Mouse (Mus musculus) spleen, adult 12 weeks (tissue): ENCODE measurements around the gene Gm10837.
"Not testable (repeated sequence)": the region's sequence is repeated elsewhere in the genome, so short reads cannot be mapped to it uniquely, and the experiment has no call there.

Experiments
- DNase-seq: peaks from one replicate; pipeline ENCODE4 v3.0.0; 2022; ENCODE audit warnings: low spot score

The Gm10837 gene

DNA sequence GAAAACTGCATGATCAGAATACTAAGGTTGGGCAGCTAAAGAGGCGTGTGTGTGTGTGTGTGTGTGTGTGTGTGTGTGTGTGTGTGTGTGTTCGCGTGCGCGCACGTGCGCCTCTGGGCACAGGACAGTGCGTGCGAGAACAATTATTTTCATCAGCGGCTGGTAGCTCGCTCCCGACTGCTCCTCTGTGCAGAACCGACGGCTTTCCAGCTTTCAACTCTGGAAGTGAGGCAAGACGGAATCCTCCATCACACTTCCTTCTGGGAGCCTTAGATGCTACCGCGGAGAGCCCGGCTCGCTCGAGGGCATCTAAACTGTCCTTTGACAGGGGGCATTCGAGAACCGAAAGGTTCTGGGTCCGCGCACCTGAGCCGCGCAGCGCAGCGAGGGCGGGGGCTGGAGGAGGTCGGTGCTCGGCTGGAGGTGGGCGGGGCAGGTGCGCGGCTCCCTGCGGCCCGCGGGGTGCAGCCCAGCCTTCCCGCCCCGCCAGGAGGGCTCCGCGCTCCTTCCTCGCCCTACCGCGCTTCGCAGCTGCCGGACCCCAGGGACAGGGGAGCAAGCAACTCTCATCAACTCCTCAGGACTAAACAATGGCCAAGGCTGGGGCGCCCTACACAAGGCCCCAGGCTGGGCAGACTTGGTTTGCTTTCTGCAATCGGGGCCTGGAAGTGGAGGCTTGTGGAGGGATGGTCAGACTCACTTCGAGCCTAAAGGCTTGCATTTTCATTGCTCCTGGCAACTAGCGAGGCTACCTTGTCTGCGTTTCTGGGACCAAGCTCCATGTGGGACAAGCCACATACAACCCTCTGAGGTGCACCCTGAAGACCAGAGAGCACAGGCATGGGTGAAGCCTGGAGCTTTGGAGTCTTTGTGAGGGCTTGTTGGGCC, at the start of gene Gm10837:
Gene Gm10837, plus strand, starts transcription at position 146 of the 888 bp plus-strand sequence.
- no peak for DNase-seq

DNA sequence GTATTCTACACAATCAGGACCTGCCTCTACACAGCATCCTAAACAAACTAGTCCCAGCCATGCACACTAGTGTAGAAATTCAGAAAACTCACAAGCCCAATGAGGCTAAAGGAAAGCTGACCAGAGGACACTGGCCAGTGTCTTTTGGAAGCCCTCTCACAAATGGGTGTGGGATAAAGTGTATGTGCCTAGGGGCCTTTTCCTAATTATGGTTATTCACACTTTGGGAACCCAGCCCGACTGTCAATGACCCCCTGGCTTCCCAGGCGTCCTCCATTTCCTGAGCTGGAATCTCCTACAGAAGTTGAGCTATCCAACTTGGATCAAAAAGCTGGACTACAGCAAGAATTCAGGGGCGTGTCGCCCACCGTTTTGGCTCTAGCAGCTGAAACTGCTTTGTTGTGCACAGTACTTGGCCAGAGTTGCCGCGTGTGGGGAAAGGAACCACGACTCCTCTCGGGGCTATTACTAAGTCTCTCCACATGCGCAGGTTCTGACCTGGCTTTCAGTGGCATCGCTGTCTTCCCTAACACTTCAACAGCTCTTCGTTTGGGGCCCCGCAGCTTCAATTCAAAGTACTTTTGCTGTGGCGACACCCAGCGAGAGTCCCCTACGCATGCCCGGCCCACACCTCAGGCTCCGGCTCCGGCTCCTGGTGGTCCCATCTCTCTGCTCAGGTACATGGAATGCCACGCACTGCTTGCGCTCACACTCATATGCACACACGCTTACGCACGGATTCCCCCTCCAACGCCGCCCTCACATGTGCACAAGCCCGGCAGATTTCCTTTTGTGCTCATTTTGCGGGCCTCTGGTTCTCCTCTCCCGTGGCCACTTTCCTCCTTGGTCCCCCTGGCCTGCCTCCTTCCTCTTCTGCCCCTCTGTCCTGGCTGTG, 40.5 kb upstream of the Gm10837 start:
- DNase-seq, result no peak

- no peak for DNase-seq
These were observed 39.6 kb upstream of the Gm10837 start, which contains the start of gene Gm5089 for GRCm38 (mm10) chr14:122450496-122451382. TSS of gene Gm5089 (minus strand) at chr14:122451115.

- no peak for DNase-seq
These were observed 38.7 kb upstream of the Gm10837 start for GRCm38 (mm10) chr14:122451551-122452145.

GRCm38 (mm10) chr14:122452701-122453387, 37.5 kb upstream of the Gm10837 start:
- no peak for DNase-seq

DNA sequence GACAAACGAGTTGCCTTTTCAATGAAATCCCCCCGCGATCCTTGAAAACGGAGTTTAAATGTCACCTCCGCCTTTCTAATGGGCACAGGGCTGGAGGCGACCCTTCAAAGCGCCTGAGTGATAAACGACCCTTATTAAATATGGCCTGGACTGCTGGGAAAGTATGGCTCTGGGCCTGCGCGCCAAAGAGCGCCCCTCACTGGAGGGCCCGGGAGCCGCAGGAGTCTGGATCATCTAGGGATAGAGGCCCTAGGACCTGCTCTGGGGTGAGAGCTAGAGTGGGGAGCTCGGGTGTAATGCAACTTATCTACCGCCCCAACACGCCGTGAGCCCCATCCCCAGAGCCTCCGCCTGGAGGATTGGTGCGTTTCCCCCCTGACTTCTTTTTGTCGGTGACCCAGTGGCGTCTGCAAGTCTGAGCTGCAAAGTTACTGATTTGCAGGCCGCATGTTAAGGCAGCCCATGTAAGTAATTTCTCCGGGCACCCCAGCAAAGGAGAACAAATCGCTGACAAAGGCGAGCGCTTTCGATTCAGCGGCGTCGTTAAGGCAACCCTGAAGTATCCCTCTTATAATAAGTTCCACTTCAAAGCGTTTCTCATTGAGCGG, 36.9 kb upstream of the Gm10837 start:
- no peak for DNase-seq

DNA sequence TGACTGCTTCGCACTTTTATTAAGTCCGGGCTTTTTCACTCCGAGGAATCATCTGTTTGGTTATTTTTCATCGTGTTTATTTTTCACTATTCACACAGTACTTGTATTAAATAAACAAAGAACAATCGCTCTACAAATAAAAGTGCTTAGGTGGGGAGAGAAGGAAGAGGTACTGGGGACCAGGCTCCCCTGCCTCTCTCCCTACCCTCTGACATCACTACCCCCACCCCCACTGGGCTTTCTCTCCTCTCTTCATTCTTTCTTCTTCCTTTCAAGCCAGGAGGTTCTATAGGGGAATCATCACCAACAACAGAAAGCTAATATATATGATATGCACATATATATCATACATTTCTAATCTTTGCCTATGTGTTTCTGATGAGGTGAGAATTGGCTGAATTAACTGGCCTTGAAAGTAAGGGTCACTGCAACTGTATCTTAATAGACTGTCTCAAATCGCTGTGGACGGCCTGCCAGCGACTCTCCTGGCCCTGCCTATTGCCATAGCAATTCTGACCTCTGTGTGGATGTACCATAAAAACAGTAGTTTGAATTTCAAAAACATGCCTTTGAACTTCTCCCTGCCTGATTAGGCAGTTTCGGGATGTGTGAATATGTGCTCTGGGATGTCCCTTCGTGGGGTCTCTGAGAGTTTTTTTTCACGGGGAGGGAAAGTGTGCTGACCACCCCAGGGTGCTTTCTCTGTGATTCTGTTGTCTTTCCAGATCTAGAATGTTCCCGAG, 36.2 kb upstream of the Gm10837 start:
- DNase-seq, result no peak

DNA sequence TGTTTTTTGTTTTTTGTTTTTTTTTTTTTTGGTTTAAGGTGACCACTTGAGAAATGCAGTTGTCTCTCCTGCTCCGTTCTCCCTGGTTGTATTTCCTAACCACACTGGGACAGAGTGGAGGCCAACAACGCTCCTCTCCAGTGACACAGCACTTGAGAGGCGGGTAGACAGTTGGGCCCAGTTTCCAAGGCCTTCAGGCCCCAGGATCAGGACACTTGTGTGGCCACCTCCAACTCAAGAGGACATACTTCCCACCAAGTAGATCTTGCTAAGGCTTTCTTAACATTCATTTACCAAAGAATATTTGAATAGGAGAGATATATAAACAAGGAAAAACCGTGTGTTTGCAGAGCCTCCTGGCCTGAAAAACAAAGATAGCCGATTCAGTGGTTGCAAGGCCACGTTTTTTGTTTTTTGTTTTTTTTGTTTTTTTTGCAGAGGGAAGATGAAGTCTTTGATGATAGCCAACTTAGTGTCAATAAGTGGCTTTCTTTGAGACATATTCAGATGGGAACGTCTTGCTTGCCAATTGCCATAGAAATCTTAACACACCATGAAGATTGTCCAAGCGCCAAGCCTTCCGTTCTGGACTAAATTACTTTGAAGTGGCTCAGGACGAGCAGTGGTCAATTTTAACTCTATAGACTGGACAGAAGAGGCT, 35.4 kb upstream of the Gm10837 start:
- no peak for DNase-seq

DNA sequence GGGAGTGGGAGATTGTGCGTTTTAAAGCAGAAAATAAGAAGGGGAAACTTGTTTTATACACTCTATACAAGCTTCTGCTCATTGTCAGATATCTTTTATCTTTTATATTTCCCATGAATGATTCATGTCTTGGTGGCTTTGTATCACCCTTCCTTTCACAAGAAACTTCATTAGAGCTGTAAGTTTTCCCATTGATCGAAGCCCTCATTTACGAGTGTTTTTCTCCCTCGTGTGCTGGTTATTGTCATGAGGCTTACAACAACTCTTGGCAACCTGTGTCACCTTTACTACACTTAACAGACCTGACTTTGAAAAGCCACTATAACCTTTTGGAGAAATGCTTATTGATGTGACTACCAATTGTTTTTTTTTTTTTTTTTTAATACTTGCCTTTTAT, 34.8 kb upstream of the Gm10837 start:
- DNase-seq, result no peak

GRCm38 (mm10) chr14:122459332-122459731, 31.1 kb upstream of the Gm10837 start:
- DNase-seq, result not testable (repeated sequence)

DNA sequence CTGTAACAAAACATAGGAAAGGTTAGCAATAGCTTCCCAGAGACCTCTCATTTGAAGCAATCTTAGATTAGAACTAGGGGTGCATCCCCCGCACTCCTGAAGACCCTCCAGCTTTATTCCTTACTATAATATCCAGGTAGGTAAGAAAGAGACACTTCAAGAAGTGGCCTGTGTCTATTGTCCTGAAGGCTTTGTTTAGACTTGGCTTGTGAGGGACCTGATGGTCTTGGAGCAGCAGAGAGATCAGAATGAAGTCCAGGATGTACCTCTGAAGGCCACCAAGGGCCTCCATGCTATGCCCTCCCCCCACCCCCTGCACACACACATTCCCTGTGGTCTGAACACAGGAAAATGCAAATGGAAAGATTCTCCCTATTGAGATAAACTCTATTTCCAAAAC, 30.6 kb upstream of the Gm10837 start:
- no peak for DNase-seq

DNA sequence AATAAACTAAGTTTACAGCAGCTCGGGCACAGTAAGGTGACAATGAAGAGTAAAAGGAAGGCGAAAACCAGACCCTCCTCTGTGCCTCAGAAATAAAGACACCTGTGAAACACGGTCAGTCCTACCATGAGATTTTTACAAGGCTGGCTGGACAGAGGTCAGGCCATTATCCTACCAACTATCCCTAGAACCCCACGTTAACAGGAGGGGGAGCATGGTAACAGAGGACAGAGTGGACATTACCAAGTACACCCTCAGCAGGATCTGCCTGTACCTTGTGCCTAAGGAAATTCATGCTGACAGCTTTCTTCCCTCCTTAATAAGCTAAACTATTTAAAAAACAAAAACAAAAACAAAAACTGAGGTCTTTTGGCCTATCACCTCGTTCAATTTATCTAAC, 30.2 kb upstream of the Gm10837 start:
- no peak for DNase-seq

- no peak for DNase-seq
These were observed 28.9 kb upstream of the Gm10837 start for GRCm38 (mm10) chr14:122461500-122461899.

DNA sequence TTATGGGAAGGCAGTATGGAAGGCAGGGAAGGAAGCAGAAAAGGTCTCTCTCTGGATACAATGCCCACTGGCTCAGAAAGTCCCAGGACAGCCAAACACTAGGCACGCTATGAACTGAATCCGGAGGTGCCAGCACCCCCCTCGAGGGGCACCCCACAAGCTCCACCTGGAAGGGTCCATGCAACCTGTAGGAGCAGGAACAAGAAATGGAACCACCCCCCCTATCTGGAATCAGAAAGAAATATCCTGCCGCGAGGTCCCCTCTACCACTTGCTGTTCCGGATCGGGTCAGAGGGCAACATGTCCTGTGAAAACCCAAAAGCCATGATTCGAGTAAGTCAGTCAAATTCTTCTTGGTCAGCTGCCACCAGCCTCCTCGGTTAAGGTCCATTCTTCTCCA, 28.4 kb upstream of the Gm10837 start:
- no peak for DNase-seq

- no peak for DNase-seq
These were observed 27.7 kb upstream of the Gm10837 start for GRCm38 (mm10) chr14:122462689-122463079.

DNA sequence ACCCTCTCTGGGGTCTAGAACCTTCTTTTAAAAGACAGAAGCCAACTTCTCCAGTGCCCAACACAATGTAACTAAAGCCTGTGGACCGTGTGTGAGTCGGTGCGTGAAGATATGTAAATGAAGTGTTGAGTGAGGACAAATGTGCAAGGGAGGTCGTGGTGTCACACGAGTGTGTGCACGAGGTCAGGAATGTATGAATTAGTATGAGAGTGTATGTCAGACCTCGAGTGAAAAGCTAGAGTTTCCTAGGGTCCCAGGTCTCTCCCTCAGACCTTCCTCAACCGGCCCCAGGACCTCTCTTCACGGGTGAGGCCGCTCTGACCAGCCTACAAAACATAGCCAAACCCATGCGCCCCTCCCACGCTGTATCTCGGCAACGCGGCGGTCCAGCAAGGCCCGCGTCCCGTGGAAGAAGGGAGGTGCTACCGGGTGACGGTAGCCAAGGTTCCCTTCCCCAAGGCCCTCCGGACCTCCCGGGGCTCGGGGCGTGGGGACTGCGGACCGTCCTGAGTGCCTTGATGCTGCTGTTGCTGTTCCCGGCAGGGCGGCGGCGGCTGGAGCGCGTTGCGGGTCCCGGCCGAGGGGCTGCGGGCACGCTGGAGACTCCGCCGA, 27.2 kb upstream of the Gm10837 start:
- DNase-seq, result no peak

DNA sequence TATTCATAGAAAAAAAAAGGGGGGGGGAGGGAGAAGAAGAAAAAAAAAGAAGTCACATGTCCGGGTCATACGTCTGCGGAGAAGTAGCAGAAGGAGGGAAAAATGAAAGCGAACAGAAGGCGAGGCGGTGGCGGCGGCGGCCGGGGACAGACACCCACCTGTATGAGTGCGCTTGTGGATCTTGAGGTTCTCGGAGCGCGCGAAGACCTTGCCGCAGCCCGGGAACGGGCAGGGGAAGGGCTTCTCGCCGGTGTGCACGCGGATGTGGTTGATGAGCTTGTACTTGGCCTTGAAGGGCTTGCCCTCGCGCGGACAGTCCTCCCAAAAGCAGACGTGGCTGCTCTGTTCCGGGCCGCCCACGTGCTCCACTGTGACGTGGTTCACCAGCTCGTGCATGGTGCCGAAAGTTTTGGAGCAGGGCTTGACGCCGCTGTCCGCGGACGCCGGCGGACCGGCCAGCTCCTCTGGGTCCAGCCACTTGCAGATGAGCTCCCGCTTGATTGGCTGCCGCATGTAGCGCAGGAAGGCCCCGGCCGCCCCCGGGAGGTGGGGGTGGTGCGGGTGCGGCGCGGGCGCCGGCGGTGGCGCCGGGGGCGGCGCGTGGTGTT, 26.5 kb upstream of the Gm10837 start:
- DNase-seq, result not testable (repeated sequence)

DNA sequence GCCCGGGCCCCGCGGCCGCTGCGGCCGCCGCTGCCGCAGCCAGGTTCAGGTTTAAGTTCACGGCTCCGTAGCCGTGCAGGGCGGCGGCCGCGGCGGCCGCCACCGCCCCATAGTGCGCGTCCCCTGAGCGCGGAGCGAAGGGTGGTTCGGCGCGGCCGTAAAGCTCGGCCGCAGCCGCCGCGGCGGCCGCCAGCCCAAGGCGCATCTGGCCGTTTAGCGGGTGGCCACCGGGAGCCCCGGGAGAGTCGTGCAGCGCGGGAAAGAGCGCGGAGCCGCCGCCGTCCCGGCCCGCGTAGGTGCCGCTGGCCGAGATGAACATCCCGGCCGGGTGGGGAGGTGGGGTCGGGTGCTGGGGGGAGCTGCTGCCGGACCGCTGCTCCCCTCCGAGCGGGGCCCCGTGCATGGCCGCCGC, 26.0 kb upstream of the Gm10837 start:
- DNase-seq, result no peak
